Mouse (Mus musculus) stomach, postnatal 0 days (tissue): ENCODE results near the gene Cdc42bpg. TPM values are rescaled to one million over a fixed set of nuclear protein-coding genes. Genes with fewer than 3 reads are reported as not detected.
"Not testable (repeated sequence)": the region's sequence is repeated elsewhere in the genome, so short reads cannot be mapped to it uniquely, and the experiment has no call there.

ENCODE experiments used
- ATAC-seq: fragments of 200-750 bp; cut with Nextera tagmentation; 2 replicates; pipeline ENCODE4 v1.8.0; 2017; ENCODE audit not compliant: low FRiP score, low TSS enrichment
- DNase-seq: peaks from one replicate; pipeline ENCODE4 v3.0.0-alpha.2; 2016; ENCODE audit warnings: low spot score
- H3K27ac ChIP-seq: fragments of 300-500 bp; sonication (generic); replicated peaks from 2 replicates; pipeline ENCODE4 v1.5.1; 2014; ENCODE audit warnings: mild to moderate bottlenecking, control low read depth
- H3K27me3 ChIP-seq: fragments of 300-500 bp; sonication (generic); 2 replicates; pipeline ENCODE4 v1.6.1; 2014; ENCODE audit warnings: low read length; ENCODE audit not compliant: control insufficient read depth, insufficient read depth
- H3K36me3 ChIP-seq: fragments of 300-500 bp; sonication (generic); 2 replicates; pipeline ENCODE4 v1.6.1; 2014; ENCODE audit warnings: low read length, mixed read lengths; ENCODE audit not compliant: control insufficient read depth, insufficient read depth
- H3K4me1 ChIP-seq: fragments of 300-500 bp; sonication (generic); replicated peaks from 2 replicates; pipeline ENCODE4 v1.6.1; 2014; ENCODE audit warnings: antibody characterized with exemption; ENCODE audit not compliant: control insufficient read depth, insufficient read depth
- H3K4me2 ChIP-seq: fragments of 300-500 bp; sonication (generic); replicated peaks from 2 replicates; pipeline ENCODE4 v1.6.1; 2014; ENCODE audit warnings: low read depth, mild to moderate bottlenecking, control low read depth, moderate library complexity
- H3K4me3 ChIP-seq: fragments of 300-500 bp; sonication (generic); 2 replicates; pipeline ENCODE4 v1.5.1; 2014; ENCODE audit warnings: low read depth, low read length, control low read depth
- H3K9ac ChIP-seq: fragments of 300-500 bp; sonication (generic); 2 replicates; pipeline ENCODE4 v1.6.1; 2014; ENCODE audit warnings: mild to moderate bottlenecking, low read length, control low read depth, mixed read lengths
- H3K9me3 ChIP-seq: fragments of 300-500 bp; sonication (generic); 2 replicates; pipeline ENCODE4 v1.6.1; 2016; ENCODE audit warnings: low read length; ENCODE audit not compliant: control insufficient read depth
- CTCF ChIP-seq: IDR thresholded peaks from 2 replicates; pipeline ENCODE4 v1.5.1; 2016; ENCODE audit warnings: antibody characterized with exemption, low read depth, mild to moderate bottlenecking, moderate library complexity
- EP300 ChIP-seq: optimal IDR thresholded peaks from 2 replicates; pipeline ENCODE3; 2016; ENCODE audit warnings: antibody characterized with exemption
- WGBS: fragments of 180-500 bp; shearing (Covaris S2); extraction: QIAGEN DNeasy Blood & Tissue Kit; methylation state at CpG from one replicate; pipeline ENCODE4 v1.1.7; 2014; 5-methylcytosine and 5-hydroxymethylcytosine counted together
- polyA plus RNA-seq: library from polyadenylated mRNA; unstranded; fragments of >200 nt; fragmentation: Nextera tagmentation; extraction: Ambion mirVana; gene quantifications from 2 replicates; pipeline ENCODE4 v1.2.1, GENCODE M21; 2015

The Cdc42bpg gene
- polyA plus RNA-seq, 1 experiment from 2014 or later, result 1.3 TPM

DNA sequence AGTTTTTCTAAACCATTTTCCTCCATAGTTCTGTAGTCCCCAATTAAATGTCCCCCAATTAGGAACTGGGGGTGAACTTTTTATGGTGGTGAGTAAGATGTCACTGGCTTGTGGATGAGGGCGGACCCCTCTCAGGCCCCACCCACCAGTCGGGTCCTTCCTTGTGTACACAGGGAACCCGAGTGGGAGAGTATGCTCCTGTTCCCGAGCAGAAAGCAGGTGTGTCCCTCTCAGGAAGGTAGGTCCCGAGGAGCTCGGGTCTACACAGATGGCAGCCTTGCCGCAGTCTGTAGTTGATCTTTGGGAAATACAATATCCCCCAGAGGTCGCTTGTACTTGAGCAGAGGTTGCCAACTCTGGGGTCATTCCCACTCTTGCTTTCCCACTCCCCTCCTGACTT lies 21.0 kb upstream of the Cdc42bpg start:
- Histone ChIP-seq H3K27me3 (no peaks in the 10 kb centered on the region), H3K4me2 (no peak overlapping the region; the same call in 1 of the 2 replicates), H3K9ac (no peak overlapping the region), H3K36me3 (peaks cover 12% of the 10 kb centered on the region; the same call in 1 of the 2 replicates), H3K4me1 (peaks cover 3% of the 10 kb centered on the region), H3K9me3 (no peaks in the 10 kb centered on the region), H3K4me3 (no peak overlapping the region), H3K27ac (peak overlapping the region; percentile 80)
- peak; percentile 74 for ATAC-seq
- WGBS, result 47% methylated on average over 8 of the region's 8 CpGs
- TF ChIP-seq CTCF, result no peak
- no peak for TF ChIP-seq EP300
- DNase-seq, result peak; percentile 65

DNA sequence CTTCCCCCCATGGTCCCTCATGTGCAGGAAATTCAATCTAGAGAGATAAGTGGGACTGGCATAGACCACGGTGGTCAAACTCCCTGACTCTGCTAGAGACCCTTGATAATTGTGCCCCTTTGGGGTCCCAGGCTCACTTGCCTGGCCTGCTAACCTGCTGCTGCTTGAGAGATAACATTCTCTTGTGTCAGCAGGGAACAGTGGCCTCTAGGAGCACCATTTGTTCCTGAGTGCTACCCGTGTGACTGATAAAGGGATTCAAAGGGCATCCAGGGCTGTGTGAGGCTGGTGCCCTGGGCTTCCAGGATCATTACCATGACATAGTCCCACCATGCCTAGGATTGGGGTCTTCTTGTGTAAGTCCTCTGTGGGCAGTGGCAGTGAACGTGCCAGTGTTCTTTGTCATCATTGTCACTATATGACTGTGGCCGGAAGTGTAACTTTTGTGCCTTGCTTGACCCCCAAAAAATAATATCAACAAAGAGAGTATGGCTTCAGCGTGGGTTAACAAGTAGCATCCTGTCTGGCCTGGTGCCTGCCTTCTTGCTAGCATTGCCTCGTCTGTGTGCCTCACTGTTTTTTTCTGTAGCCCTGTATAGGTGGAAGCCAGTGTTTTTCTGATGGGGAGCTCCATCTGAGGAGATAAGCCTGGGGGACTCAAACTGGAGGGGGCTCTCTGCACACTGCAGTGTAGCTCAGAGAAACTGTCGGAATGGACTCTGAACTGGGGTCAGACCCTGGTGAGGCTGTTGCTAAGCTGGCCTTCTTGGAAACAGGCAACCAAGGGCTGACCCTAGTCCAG lies 20.4 kb upstream of the Cdc42bpg start:
- no peaks in the 10 kb centered on the region for H3K27me3 ChIP-seq
- no peaks in the 10 kb centered on the region for H3K9me3 ChIP-seq
- H3K36me3 ChIP-seq, result peaks cover 12% of the 10 kb centered on the region; the same call in 1 of the 2 replicates
- peak overlapping the region; percentile 80 for H3K27ac ChIP-seq
- ATAC-seq (peak; percentile 38; the same call in 1 of the 2 replicates), DNase-seq (peak; percentile 28)
- no peak for TF ChIP-seq CTCF
- no peak for TF ChIP-seq EP300
- peaks cover 3% of the 10 kb centered on the region; the same call in 1 of the 2 replicates for H3K4me1 ChIP-seq
- H3K4me3 ChIP-seq, result no peak overlapping the region
- peak overlapping the region; percentile 31; the same call in 1 of the 2 replicates for H3K9ac ChIP-seq
- no peak overlapping the region for H3K4me2 ChIP-seq
- 52% methylated on average over 7 of the region's 7 CpGs for WGBS

DNA sequence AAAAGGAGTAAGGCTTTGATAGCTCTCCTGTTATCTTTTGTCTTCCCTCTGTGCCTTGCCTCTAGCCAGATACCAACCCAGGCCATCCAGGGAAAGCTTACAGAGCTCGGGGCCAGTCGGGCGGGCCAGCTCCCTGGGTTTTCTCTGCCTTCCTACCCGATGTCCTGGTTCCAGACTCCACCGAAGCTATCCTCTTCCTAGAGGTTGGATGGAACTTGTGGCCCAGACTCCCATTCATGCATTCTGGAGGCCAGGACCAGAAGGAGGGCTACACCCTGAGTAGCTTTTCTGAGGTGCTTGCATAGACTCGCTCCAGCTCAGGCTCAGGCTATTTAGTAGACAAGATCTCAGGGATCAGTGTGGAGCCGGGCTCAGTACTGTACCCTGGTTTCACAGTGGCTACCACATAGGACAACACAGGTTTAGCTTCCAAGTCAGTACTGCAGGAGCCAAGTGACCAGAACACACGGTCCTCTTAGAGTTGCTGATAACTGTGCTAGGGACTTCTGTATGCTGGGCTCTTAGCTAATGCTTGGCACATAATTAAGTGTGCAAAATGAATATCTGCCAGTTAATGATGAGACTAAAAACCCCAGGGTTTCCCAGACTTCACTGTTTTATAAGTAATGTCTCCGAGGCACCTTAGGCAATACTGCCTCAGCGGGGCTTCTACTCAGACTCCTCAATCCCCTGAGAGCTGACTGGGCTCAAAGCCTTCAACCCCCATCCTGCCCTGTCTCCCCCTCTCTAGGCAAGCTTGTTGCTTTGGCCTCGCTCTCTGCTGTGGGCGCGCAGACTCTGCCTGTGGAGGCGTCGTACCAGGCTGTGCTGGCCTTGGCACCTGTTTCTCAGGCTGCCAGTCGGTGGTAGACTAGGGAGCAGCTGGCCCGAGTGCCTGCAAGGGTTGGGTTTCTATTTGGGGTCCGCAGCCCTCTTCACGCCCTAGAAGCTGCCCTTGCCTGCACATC lies 19.5 kb upstream of the Cdc42bpg start:
- no peaks in the 10 kb centered on the region for H3K9me3 ChIP-seq
- peaks cover 3% of the 10 kb centered on the region; the same call in 1 of the 2 replicates for H3K4me1 ChIP-seq
- no peak overlapping the region for H3K4me2 ChIP-seq
- DNase-seq, result peak; percentile 14
- TF ChIP-seq EP300 (no peak), CTCF (no peak)
- ATAC-seq, result no peak
- H3K36me3 ChIP-seq, result peaks cover 9% of the 10 kb centered on the region; the same call in 1 of the 2 replicates
- 82% methylated on average over 19 of the region's 19 CpGs for WGBS
- no peaks in the 10 kb centered on the region for H3K27me3 ChIP-seq
- no peak overlapping the region; the same call in 1 of the 2 replicates for H3K9ac ChIP-seq
- peak overlapping the region; percentile 30; the same call in 1 of the 2 replicates for H3K27ac ChIP-seq
- H3K4me3 ChIP-seq, result no peak overlapping the region

DNA sequence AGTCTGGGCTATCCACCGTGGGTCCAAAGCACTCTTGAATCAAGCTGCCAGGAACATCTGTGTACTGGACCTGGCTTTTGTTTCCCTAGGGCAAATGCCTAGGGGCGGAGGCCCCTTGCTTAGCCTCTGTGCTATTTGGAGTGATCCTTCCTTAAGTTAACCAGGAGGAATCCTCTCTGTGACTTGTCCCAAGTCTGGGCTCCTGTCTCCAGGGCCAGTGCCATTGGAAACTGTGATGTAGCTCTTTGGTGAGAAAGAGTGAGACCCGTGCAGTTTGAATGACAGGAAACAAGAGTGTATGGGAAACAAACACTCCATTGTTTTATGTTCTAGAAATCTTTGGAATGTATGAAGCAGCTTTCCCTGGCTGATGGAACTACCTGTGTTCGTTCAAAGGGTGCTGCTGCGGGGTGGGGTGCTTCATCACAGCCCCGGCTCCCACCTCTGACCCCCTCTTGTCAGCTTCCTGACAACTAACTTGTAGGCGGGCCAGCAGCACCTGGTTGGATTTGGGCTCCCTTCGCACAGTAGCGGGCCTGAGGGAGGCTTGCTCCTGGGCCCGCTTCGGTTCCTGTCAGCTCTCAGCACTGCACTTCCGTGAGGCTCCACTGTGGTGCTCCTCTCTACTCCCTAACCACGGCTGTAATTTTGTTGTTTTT lies 17.9 kb upstream of the Cdc42bpg start:
- peak overlapping the region; percentile 24; the same call in 1 of the 2 replicates for H3K27ac ChIP-seq

DNA sequence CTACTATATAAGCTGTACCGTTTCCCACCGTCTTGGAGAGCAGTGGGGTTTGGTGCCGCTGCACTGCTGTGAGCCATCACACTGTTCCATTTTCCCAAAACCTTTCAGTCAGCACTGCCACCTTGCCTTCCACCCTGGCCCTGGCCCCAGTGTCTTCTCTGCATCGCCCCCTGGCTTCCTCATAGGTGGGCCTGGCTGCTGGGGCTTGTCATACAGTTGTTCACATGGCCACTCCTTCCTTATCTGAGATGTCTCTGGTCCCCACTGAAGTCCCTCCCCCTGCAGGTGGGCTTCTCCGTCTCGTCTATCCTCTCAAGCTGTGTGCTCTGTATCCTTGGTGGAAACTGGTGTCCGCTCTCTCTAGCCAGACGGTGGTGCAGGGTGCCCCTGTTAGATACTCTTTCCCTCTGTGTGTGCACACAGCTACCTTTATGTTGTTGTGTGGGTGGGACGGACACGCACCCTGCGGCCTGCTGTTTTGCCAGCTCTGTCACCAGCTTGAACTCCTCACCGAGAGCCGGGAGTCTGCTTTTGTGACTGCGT lies 16.5 kb upstream of the Cdc42bpg start:
- Histone ChIP-seq H3K4me3 (no peak overlapping the region), H3K9me3 (no peaks in the 10 kb centered on the region), H3K36me3 (peaks cover 4% of the 10 kb centered on the region; the same call in 1 of the 2 replicates), H3K9ac (no peak overlapping the region), H3K4me2 (no peak overlapping the region), H3K4me1 (peaks cover 3% of the 10 kb centered on the region; the same call in 1 of the 2 replicates), H3K27me3 (no peaks in the 10 kb centered on the region), H3K27ac (no peak overlapping the region)
- ATAC-seq, result no peak
- TF ChIP-seq CTCF (no peak), EP300 (no peak)
- WGBS, result 94% methylated on average over 14 of the region's 14 CpGs
- no peak for DNase-seq

More for the DNA sequence above, 17.9 kb upstream of the Cdc42bpg start:
- WGBS, result 61% methylated on average over 13 of the region's 13 CpGs
- Histone ChIP-seq H3K9ac (no peak overlapping the region), H3K36me3 (peaks cover 3% of the 10 kb centered on the region; the same call in 1 of the 2 replicates), H3K4me3 (no peak overlapping the region), H3K4me2 (no peak overlapping the region), H3K4me1 (peaks cover 3% of the 10 kb centered on the region; the same call in 1 of the 2 replicates), H3K27me3 (no peaks in the 10 kb centered on the region), H3K9me3 (no peaks in the 10 kb centered on the region)
- DNase-seq, result no peak
- ATAC-seq, result no peak
- TF ChIP-seq CTCF (no peak), EP300 (no peak)

DNA sequence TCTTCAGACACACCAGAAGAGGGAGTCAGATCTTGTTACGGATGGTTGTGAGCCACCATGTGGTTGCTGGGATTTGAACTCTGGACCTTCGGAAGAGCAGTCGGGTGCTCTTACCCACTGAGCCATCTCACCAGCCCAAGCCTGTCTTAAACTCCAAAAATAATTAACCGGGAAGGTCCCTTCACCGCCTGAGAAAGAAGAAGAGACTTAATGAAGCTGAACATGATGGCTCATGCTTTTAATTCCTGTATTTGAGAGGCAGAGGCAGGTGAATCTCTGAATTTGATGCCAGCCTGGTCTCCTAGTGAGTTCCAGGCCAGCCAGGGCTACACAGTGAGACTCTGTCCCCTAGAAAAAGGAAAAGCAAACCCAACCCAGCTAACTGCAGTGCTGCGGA lies 15.5 kb upstream of the Cdc42bpg start:
- H3K9me3 ChIP-seq, ATAC-seq, H3K4me3 ChIP-seq, H3K4me2 ChIP-seq, H3K27me3 ChIP-seq, DNase-seq, H3K9ac ChIP-seq, H3K4me1 ChIP-seq: not testable (repeated sequence)
- 0 out of 2 replicates have a peak overlapping the region, but pooled peaks have one; percentile 77 for H3K27ac ChIP-seq
- 90% methylated on average over 5 of the region's 6 CpGs for WGBS
- peaks cover 10% of the 10 kb centered on the region; the same call in 1 of the 2 replicates for H3K36me3 ChIP-seq
